Mouse (Mus musculus) inflammation-experienced regulatory T-cells, adult 16 weeks (primary cell): Measurements from ENCODE around the gene Prp2. TPM values are rescaled to one million over a fixed set of nuclear protein-coding genes. Genes with fewer than 3 reads are reported as not detected.

ENCODE experiments used
- polyA plus RNA-seq: library from polyadenylated mRNA; unstranded; fragments of 100-300 nt; shearing (Covaris generic); gene quantifications from one replicate; pipeline ENCODE4 v1.2.1, GENCODE M21; 2017

Gene Prp2
- not detected for polyA plus RNA-seq

GRCm38 (mm10) chr6:132595613-132596012, at the start of gene Prp2:
Gene Prp2, plus strand, starts transcription at chr6:132595913.

GRCm38 (mm10) chr6:132569509-132569908, 26.2 kb upstream of the Prp2 start, which contains the start of gene Prh1:
Gene Prh1, plus strand, starts transcription at chr6:132569809.

Other genes starting within 250 kb of the Prp2 start
- gene Gm8882, start 231.8 kb upstream of the Prp2 start, polyA plus RNA-seq = not detected
- not detected for gene Prh1, start 26.1 kb upstream of the Prp2 start, polyA plus RNA-seq
- gene A630073D07Rik, start 55.6 kb downstream of the Prp2 start, polyA plus RNA-seq = not detected
- gene Tas2r120, start 61.0 kb downstream of the Prp2 start, polyA plus RNA-seq = not detected
- not detected for gene Tas2r121, start 105.1 kb downstream of the Prp2 start, polyA plus RNA-seq
- not detected for gene Tas2r122, start 116.0 kb downstream of the Prp2 start, polyA plus RNA-seq
- gene Tas2r115, start 142.1 kb downstream of the Prp2 start, polyA plus RNA-seq = not detected
- gene Tas2r124, start 158.8 kb downstream of the Prp2 start, polyA plus RNA-seq = not detected
- gene Tas2r102, start 166.2 kb downstream of the Prp2 start, polyA plus RNA-seq = not detected
- not detected for gene Tas2r136, start 182.2 kb downstream of the Prp2 start, polyA plus RNA-seq
- gene Tas2r117, start 206.9 kb downstream of the Prp2 start, polyA plus RNA-seq = not detected